Mouse (Mus musculus): ENCODE data around the gene Pgbd5.

- TF ChIP-seq POLR2A (IDR thresholded peaks at IDR 0.05; ENCODE audit: insufficient read length, low read depth), result no peak
- TF ChIP-seq TCF12 (IDR thresholded peaks at IDR 0.05; ENCODE audit: insufficient read depth, poor library complexity, severe bottlenecking), result no peak
Observed at GRCm38 (mm10) chr8:124464641-124465040, 25.2 kb upstream of the Pgbd5 start.

Data from myocyte (in vitro differentiated cells).